Mouse (Mus musculus) CH12.LX (cell line): Measurements from ENCODE around the gene Ldb3. TPM values are rescaled to one million over a fixed set of nuclear protein-coding genes. Genes with fewer than 3 reads are reported as not detected.
A peak's percentile ranks its signal among the peaks of the same experiment; 100 is the strongest.

Experiments
- DNase-seq: peaks from one replicate; pipeline ENCODE4 v3.0.0-alpha.2; 2013; ENCODE audit errors: extremely low read depth
- H3K27ac ChIP-seq: 2 replicates; pipeline ENCODE4 v1.5.1; 2012; ENCODE audit warnings: low read depth, mild to moderate bottlenecking, control low read depth, moderate library complexity; ENCODE audit not compliant: insufficient read depth
- H3K27me3 ChIP-seq: replicated peaks from 2 replicates; pipeline ENCODE3; 2012; ENCODE audit warnings: inconsistent platforms
- H3K36me3 ChIP-seq, 2 experiments: replicated peaks in 1 of 2; 2 replicates each; pipeline versions ENCODE3 to v1.6.1; 2012; ENCODE audit warnings: inconsistent platforms in 1 of 2, low read length in 1 of 2, mild to moderate bottlenecking in 1 of 2, mixed read lengths in 1 of 2, moderate library complexity in 1 of 2; ENCODE audit not compliant: control insufficient read depth in 1 of 2, insufficient read depth in 1 of 2
- H3K4me1 ChIP-seq, 2 experiments: 2 replicates each; pipeline ENCODE4 v1.6.1; 2012; ENCODE audit warnings: inconsistent platforms in 1 of 2, moderate library complexity in 1 of 2; ENCODE audit not compliant: insufficient read depth in 2 of 2, control insufficient read depth in 1 of 2
- H3K4me2 ChIP-seq: 2 replicates; pipeline ENCODE4 v1.6.1; 2012; ENCODE audit warnings: low read depth, mild to moderate bottlenecking, control low read depth; ENCODE audit not compliant: poor library complexity, insufficient read depth, severe bottlenecking
- H3K4me3 ChIP-seq, 3 experiments: fragments of 150-350 bp in 1 of 3; sonication (generic) in 1 of 3; replicated peaks in 1 of 3; 2 replicates each; pipeline versions ENCODE3 to v1.5.1; 2011 to 2012; ENCODE audit warnings: low read depth in 2 of 3, low read length in 2 of 3, mild to moderate bottlenecking in 2 of 3, moderate library complexity in 2 of 3, control low read depth in 1 of 3, improper control_type of control experiment in 1 of 3, inconsistent platforms in 1 of 3, mixed read lengths in 1 of 3; ENCODE audit not compliant: poor library complexity in 1 of 3
- H3K79me2 ChIP-seq: replicated peaks from 2 replicates; pipeline ENCODE4 v1.6.1; 2012; ENCODE audit warnings: mild to moderate bottlenecking, moderate library complexity; ENCODE audit not compliant: control insufficient read depth, poor library complexity, insufficient read depth, severe bottlenecking; ENCODE audit errors: extremely low read depth
- H3K9ac ChIP-seq: 2 replicates; pipeline ENCODE4 v1.6.1; 2012; ENCODE audit warnings: low read depth, mild to moderate bottlenecking, control low read depth, moderate library complexity; ENCODE audit not compliant: insufficient read depth
- H3K9me3 ChIP-seq: replicated peaks from 2 replicates; pipeline ENCODE3; 2012; ENCODE audit warnings: low read length, inconsistent platforms, mixed read lengths
- BHLHE40 ChIP-seq: IDR thresholded peaks from 2 replicates; pipeline ENCODE4 v1.6.1; 2011; ENCODE audit warnings: mild to moderate bottlenecking, low read depth, low read length, improper control_type of control experiment
- CHD1 ChIP-seq: IDR thresholded peaks from 2 replicates; pipeline ENCODE4 v1.6.1; 2012; ENCODE audit warnings: low read depth, low read length, improper control_type of control experiment, inconsistent platforms
- CHD2 ChIP-seq: IDR thresholded peaks from 2 replicates; pipeline ENCODE4 v1.6.1; 2011; ENCODE audit warnings: low read length, improper control_type of control experiment
- E2F4 ChIP-seq: IDR thresholded peaks from 2 replicates; pipeline ENCODE4 v1.6.1; 2011; ENCODE audit warnings: low read depth, low read length, improper control_type of control experiment; ENCODE audit not compliant: insufficient replicate concordance
- ELF1 ChIP-seq: IDR thresholded peaks from 2 replicates; pipeline ENCODE4 v1.6.1; 2014; ENCODE audit warnings: low read depth, mild to moderate bottlenecking, inconsistent platforms, low read length, improper control_type of control experiment
- EP300 ChIP-seq: IDR thresholded peaks from 2 replicates; pipeline ENCODE4 v1.6.1; 2011; ENCODE audit warnings: low read length, improper control_type of control experiment
- ETS1 ChIP-seq: conservative IDR thresholded peaks from 2 replicates; pipeline ENCODE4 v1.6.1; 2012; ENCODE audit warnings: low read depth, mild to moderate bottlenecking, inconsistent platforms, low read length, improper control_type of control experiment, moderate library complexity
- GABPA ChIP-seq: IDR thresholded peaks from 2 replicates; pipeline ENCODE4 v1.6.1; 2012; ENCODE audit warnings: low read depth, low read length, improper control_type of control experiment, inconsistent platforms; ENCODE audit not compliant: insufficient replicate concordance
- HCFC1 ChIP-seq: IDR thresholded peaks from 2 replicates; pipeline ENCODE4 v1.6.1; 2012; ENCODE audit warnings: low read depth, mild to moderate bottlenecking, inconsistent platforms, low read length, improper control_type of control experiment
- KAT2A ChIP-seq: IDR thresholded peaks from 2 replicates; pipeline ENCODE4 v1.6.1; 2012; ENCODE audit warnings: low read length, improper control_type of control experiment, inconsistent platforms; ENCODE audit not compliant: insufficient replicate concordance
- MAZ ChIP-seq: IDR thresholded peaks from 2 replicates; pipeline ENCODE4 v1.6.1; 2012; ENCODE audit warnings: low read depth, mild to moderate bottlenecking, inconsistent platforms, low read length, improper control_type of control experiment, moderate library complexity
- NRF1 ChIP-seq: IDR thresholded peaks from 2 replicates; pipeline ENCODE4 v1.6.1; 2014; ENCODE audit warnings: low read depth, mild to moderate bottlenecking, inconsistent platforms, low read length, improper control_type of control experiment, moderate library complexity
- PAX5 ChIP-seq: IDR thresholded peaks from 2 replicates; pipeline ENCODE4 v1.6.1; 2012; ENCODE audit warnings: low read length, inconsistent platforms, mixed read lengths
- RAD21 ChIP-seq: IDR thresholded peaks from 2 replicates; pipeline ENCODE4 v1.6.1; 2011; ENCODE audit warnings: low read depth, mild to moderate bottlenecking, low read length, improper control_type of control experiment, moderate library complexity
- TBP ChIP-seq: conservative IDR thresholded peaks from 2 replicates; pipeline ENCODE4 v1.6.1; 2011; ENCODE audit warnings: low read depth, low read length, improper control_type of control experiment
- TCF12 ChIP-seq: IDR thresholded peaks from 2 replicates; pipeline ENCODE4 v1.6.1; 2014; ENCODE audit warnings: low read depth, mild to moderate bottlenecking, inconsistent platforms, low read length, improper control_type of control experiment
- USF1 ChIP-seq: IDR thresholded peaks from 2 replicates; pipeline ENCODE4 v1.6.1; 2014; ENCODE audit warnings: low read depth, mild to moderate bottlenecking, inconsistent platforms, low read length, improper control_type of control experiment
- ZC3H11A ChIP-seq: IDR thresholded peaks from 2 replicates; pipeline ENCODE4 v1.6.1; 2012; ENCODE audit warnings: low read depth, mild to moderate bottlenecking, inconsistent platforms, low read length, improper control_type of control experiment
- ZMIZ1 ChIP-seq: IDR thresholded peaks from 2 replicates; pipeline ENCODE4 v1.6.1; 2012; ENCODE audit warnings: low read depth, mild to moderate bottlenecking, inconsistent platforms, low read length, improper control_type of control experiment
- dilution Hi-C: fragments of 300-500 bp; cut with MboI; formaldehyde crosslinking; loops from 2 replicates; pipeline ENCODE4 v1.14.3; 2020; ENCODE audit warnings: low sequenced_read_pairs; ENCODE audit not compliant: extremely low pct_unique_long_range_greater_than_20kb, extremely low pct_ligation_motif_present
- in situ Hi-C: fragments of 300-500 bp; cut with MboI; formaldehyde crosslinking; loops from 3 replicates; pipeline ENCODE4 v1.14.3; 2019; ENCODE audit warnings: low sequenced_read_pairs, low pct_ligation_motif_present, low pct_unique_long_range_greater_than_20kb, mixed read lengths
- polyA plus RNA-seq: library from polyadenylated mRNA; unstranded; fragments of >175 nt; gene quantifications from 2 replicates; pipeline ENCODE4 v1.2.1, GENCODE M21; 2012; ENCODE audit warnings: low read depth; ENCODE audit not compliant: insufficient read length
- total RNA-seq, 2 experiments: library from RNA; depleted of rRNA; stranded (reverse); fragments of 300-350 nt in 1 of 2; fragments of >200 nt in 1 of 2; gene quantifications; 2 replicates each; pipeline ENCODE4 v1.2.3; 2012 to 2014

The Ldb3 gene
- total and polyA plus RNA-seq, 3 experiments = 0.08 TPM; not detected in 2

- Histone ChIP-seq H3K27ac (no peak overlapping the region), H3K27me3 (peaks cover 2% of the 10 kb centered on the region), H3K36me3 (no peaks in the 10 kb centered on the region), H3K9ac (no peak overlapping the region), H3K9me3 (no peaks in the 10 kb centered on the region), H3K79me2 (no peaks in the 10 kb centered on the region), H3K4me3 (no peak overlapping the region), H3K4me2 (no peak overlapping the region), H3K4me1 (peaks cover 0 to 4% of the 10 kb centered on the region in 2 experiments; a peak in 1 of 4 replicates)
- dilution Hi-C loops (loop anchor here (25.0 kb wide), 1 partner anchor 147 kb away; no protein-coding TSS in a partner anchor), in situ Hi-C loops (no loop called here)
- TF ChIP-seq MAZ (no peak), ZMIZ1 (no peak), BHLHE40 (no peak), PAX5 (no peak), TCF12 (no peak), CHD2 (no peak), E2F4 (no peak), ELF1 (no peak), TBP (no peak), HCFC1 (no peak), GABPA (no peak), RAD21 (no peak), ZC3H11A (no peak), USF1 (no peak), NRF1 (no peak), EP300 (no peak), KAT2A (no peak), CHD1 (no peak)
- no peak for DNase-seq
Measured at GRCm38 (mm10) chr14:34615625-34616024, 27.1 kb upstream of the Ldb3 start.

- Histone ChIP-seq H3K4me2 (no peak overlapping the region), H3K27ac (no peak overlapping the region), H3K4me1 (peaks cover 0 to 4% of the 10 kb centered on the region in 2 experiments; a peak in 1 of 4 replicates), H3K4me3 (no peak overlapping the region), H3K36me3 (no peaks in the 10 kb centered on the region), H3K9ac (no peak overlapping the region), H3K27me3 (peaks cover 2% of the 10 kb centered on the region), H3K79me2 (no peaks in the 10 kb centered on the region), H3K9me3 (no peaks in the 10 kb centered on the region)
- in situ Hi-C loops (no loop called here), dilution Hi-C loops (loop anchor here (25.0 kb wide), 1 partner anchor 147 kb away; no protein-coding TSS in a partner anchor)
- DNase-seq = no peak
- TF ChIP-seq ELF1 (peak; percentile 54), ETS1 (no peak)
Measured at GRCm38 (mm10) chr14:34615082-34615481, 26.6 kb upstream of the Ldb3 start.
